ENCODE assay signal across 28 mouse cellular contexts in genomic region chr12:110496016-110496415, GRCm38 (mm10). TPM values are rescaled to one million over a fixed set of nuclear protein-coding genes. Genes with fewer than 3 reads are reported as not detected.
DNase-seq lines count a peak whose midpoint lies in the region; ATAC-seq and TF ChIP-seq lines count a peak whose summit lies in the region.
"Had no signal": no experiment of that assay in that cellular context is flagged by ENCODE, and none has a peak within 500 bp of the region (broad histone marks: within the 10 kb centered on the region; RNA-seq: fewer than 3 reads in every experiment).

No protein-coding gene starts in this region.

- no peaks in the 10 kb centered on the region for H3K9me3 ChIP-seq in heart, embryonic 14.5 days (ENCODE audit: control insufficient read depth, low read length)
- H3K9me3 ChIP-seq: forebrain, embryonic 13.5 days; hindbrain, embryonic 12.5 days; limb, embryonic 13.5 days had no signal

- peaks cover 40 to 53% of the 10 kb centered on the region in 2 experiments for H3K4me1 ChIP-seq in heart, embryonic 14.5 days (ENCODE audit: control insufficient read depth in 2 of 2, insufficient read depth in 2 of 2, low read length in 2 of 2)
- H3K4me1 ChIP-seq in thymus, adult 2 months (replicated peaks; ENCODE audit: control insufficient read depth, insufficient read depth, low read length) = peaks cover 83% of the 10 kb centered on the region

- ATAC-seq in heart, embryonic 14.5 days (ENCODE audit: insufficient number of reproducible peaks, insufficient read depth, low FRiP score, low read depth) = no peak
- ATAC-seq: forebrain, embryonic 13.5 days; hindbrain, postnatal 0 days; intestine, embryonic 16.5 days had no signal

- H3K4me2 ChIP-seq in heart, embryonic 14.5 days (ENCODE audit: low read length) = peak overlapping the region; percentile 3; the same call in 1 of the 2 replicates
- H3K4me2 ChIP-seq: forebrain, embryonic 13.5 days; hindbrain, embryonic 12.5 days; limb, embryonic 13.5 days; liver, embryonic 11.5 days; midbrain, embryonic 11.5 days had no signal

- H3K9ac ChIP-seq in heart, embryonic 14.5 days (ENCODE audit: low read length) = no peak overlapping the region
- H3K9ac ChIP-seq: forebrain, embryonic 13.5 days; hindbrain, embryonic 12.5 days; limb, embryonic 13.5 days had no signal

- no peaks in the 10 kb centered on the region for H3K27me3 ChIP-seq in heart, embryonic 14.5 days (ENCODE audit: control insufficient read depth, insufficient read depth, low read length)
- no peaks in the 10 kb centered on the region for H3K27me3 ChIP-seq in thymus, adult 2 months (ENCODE audit: control insufficient read depth, insufficient read depth, low read length)
- H3K27me3 ChIP-seq: forebrain, embryonic 13.5 days; hindbrain, embryonic 12.5 days; limb, embryonic 13.5 days had no signal

- intact Hi-C loops in gastrocnemius, adult 2 months (cut with DNase I) = no loop called here

- TF ChIP-seq CTCF in gastrocnemius, adult 2 months (IDR thresholded peaks at IDR 0.05) = no peak
- no peak for TF ChIP-seq CTCF in thymus, adult 2 months (IDR thresholded peaks at IDR 0.05; ENCODE audit: borderline replicate concordance, control insufficient read depth, extremely low read depth, insufficient read depth, low read length, poor library complexity)

- 50% methylated on average over 5 of the region's 5 CpGs for WGBS in heart, embryonic 14.5 days
- WGBS in thymus, adult 2 months = 65% methylated on average over 5 of the region's 5 CpGs

- no peak overlapping the region for H3K4me3 ChIP-seq in gastrocnemius, adult 2 months
- no peak overlapping the region for H3K4me3 ChIP-seq in heart, embryonic 14.5 days (ENCODE audit: control insufficient read depth in 1 of 2, insufficient read depth in 1 of 2, low read depth in 1 of 2, low read length in 2 of 2)
- H3K4me3 ChIP-seq in thymus, adult 2 months (ENCODE audit: control insufficient read depth, insufficient read depth, low read length) = no peak overlapping the region
- H3K4me3 ChIP-seq: forebrain, embryonic 13.5 days; hindbrain, embryonic 12.5 days; limb, embryonic 13.5 days; myocyte had no signal

- no peak for TF ChIP-seq POLR2A in thymus, adult 2 months (IDR thresholded peaks at IDR 0.05; ENCODE audit: control insufficient read depth, extremely low read depth, insufficient read depth, low read length, poor library complexity)

- DNase-seq in gastrocnemius, adult 2 months = no peak
- no peak for DNase-seq in gastrocnemius, postnatal 4 days (ENCODE audit: low spot score in 2 of 2)
- no peak for DNase-seq in heart, postnatal 4 days
- no peak for DNase-seq in thymus, adult 2 months
- DNase-seq in thymus, adult 18-20 months = no peak
- DNase-seq in adrenal gland, postnatal 4 days (ENCODE audit: low spot score in 2 of 2) = no peak
- DNase-seq in lung, adult 18-20 months = no peak
- DNase-seq: adrenal gland, adult 2 months; cerebellum, adult 8-10 months; cerebellum, postnatal 36 days; gastrocnemius, postnatal 14 days; heart, adult 18-20 months; kidney, adult 8-10 months; kidney, postnatal 4 days; lung, postnatal 36 days; retina, postnatal 1 day; right cerebral cortex, postnatal 14 days; thymus, postnatal 36 days had no signal

- H3K27ac ChIP-seq in gastrocnemius, adult 2 months = peak overlapping the region; percentile 3; the same call in 1 of the 2 replicates
- peak overlapping the region; percentile 56 to 65 for H3K27ac ChIP-seq in heart, embryonic 14.5 days (replicated peaks in 1 of 2; ENCODE audit: control insufficient read depth in 1 of 2, insufficient read depth in 1 of 2, low read depth in 2 of 2, low read length in 2 of 2)
- peak overlapping the region; percentile 87 for H3K27ac ChIP-seq in thymus, adult 2 months (ENCODE audit: control insufficient read depth, insufficient read depth, low read length)
- H3K27ac ChIP-seq: forebrain, embryonic 13.5 days; hindbrain, embryonic 12.5 days; hindbrain, postnatal 0 days; kidney, postnatal 0 days; limb, embryonic 13.5 days had no signal

- H3K36me3 ChIP-seq in heart, embryonic 14.5 days (ENCODE audit: control insufficient read depth, insufficient read depth, low read length) = 0 out of 2 replicates have a peak, but pooled peaks cover 4% of the 10 kb centered on the region
- H3K36me3 ChIP-seq in thymus, adult 2 months (ENCODE audit: control insufficient read depth, insufficient read depth, low read length) = no peaks in the 10 kb centered on the region

RNA-seq across cellular contexts. Expression of gene Ppp2r5c, which starts 49.1 kb away (rescaled TPM):
- 10 to 100 TPM; 57.9 to 80.9 TPM for total RNA-seq in gastrocnemius, adult 2 months (2021)
- 10 to 100 TPM; 87.5 to 88.8 TPM for total RNA-seq in gastrocnemius, postnatal 4 days (2021)
- polyA plus RNA-seq in heart, embryonic 14.5 days (2014; fragmentation: Nextera tagmentation; extraction: Ambion mirVana) = 131 and 138 TPM in 2 replicates
- total RNA-seq in heart, postnatal 4 days (2021) = 100 to 1,000 TPM; 126 to 128 TPM
- 83.1 and 83.7 TPM in 2 replicates for polyA plus RNA-seq in thymus, adult 2 months (2012; rRNA removed)
- total RNA-seq in adrenal gland, postnatal 4 days (2021) = 100 to 1,000 TPM; 150 to 153 TPM

Comparison
In these comparisons a context has a peak if more than half of its experiments do, and no peak if none do; other contexts are left out.
1. H3K27ac ChIP-seq: peak in every context shown above with its lines; median percentile 87 in thymus, adult 2 months; 60 in heart, embryonic 14.5 days; 3 in gastrocnemius, adult 2 months.